Mouse (Mus musculus) layer of hippocampus, adult 9-10 months (tissue): ENCODE results near the gene Sh3gl2.

Experiments
- DNase-seq: peaks from one replicate; pipeline ENCODE4 v3.0.0; 2022; ENCODE audit warnings: low spot score

Sh3gl2 gene

DNA sequence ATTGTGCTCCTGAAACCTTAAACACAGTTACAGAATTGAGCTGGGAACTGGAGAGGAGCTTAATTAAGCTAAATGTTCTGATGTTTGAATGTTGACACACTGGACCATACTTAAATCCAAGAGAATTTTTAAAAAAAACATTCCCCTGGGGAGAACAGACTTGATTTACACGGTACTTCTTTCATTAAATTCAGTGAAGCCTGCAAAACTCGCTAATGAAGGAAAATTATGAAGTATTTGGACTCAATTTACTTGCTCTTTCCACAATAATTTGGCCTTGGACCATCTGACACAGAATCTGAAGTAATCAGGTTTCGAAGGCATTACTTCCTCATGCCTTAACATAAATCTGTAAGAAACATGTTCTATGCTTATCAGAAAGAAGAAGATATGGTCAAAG, 408.4 kb downstream of the Sh3gl2 start:
- DNase-seq, result no peak

DNA sequence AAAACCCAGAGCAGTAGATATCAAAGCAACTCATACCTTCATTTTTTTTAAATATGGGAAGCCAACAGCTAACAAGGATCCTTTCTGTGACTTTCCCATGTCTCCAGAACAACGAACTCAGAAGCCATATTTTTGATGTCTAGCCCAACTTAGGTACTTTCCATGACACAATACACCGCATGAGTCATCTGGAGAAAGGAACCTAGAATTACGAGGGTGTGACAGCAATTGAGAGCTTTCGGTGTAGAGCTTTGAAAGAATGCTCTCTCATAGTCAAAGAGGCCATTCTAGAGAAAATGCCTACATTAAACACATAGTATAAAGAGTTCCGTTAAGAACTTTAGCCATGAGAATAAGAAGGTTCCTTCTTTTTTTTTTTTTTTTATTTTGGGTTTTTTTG, 413.8 kb downstream of the Sh3gl2 start:
- DNase-seq, result no peak

- DNase-seq, result no peak
Measured at GRCm38 (mm10) chr4:85619261-85619660, 414.3 kb downstream of the Sh3gl2 start.

DNA sequence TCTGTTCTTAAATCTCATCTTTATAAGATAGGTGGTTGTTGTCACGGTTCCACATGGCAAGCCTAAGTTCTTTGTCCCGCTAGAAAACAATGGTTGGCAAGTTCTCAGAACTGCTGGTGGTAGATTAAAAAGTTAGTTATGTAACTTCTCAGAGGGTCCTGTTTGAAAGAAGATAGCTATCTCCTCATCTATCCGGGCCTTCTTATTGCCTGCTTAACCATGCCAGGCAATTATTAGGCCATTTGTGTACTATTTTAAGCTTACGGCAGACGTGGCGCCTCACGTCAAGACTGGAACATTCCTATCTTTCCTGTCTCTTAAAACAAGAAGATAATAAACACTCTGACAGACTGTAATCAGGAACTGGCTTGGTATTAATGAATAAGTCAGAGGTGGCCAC, 424.5 kb downstream of the Sh3gl2 start:
- no peak for DNase-seq

GRCm38 (mm10) chr4:85669271-85669670, 464.3 kb downstream of the Sh3gl2 start:
- DNase-seq, result no peak

GRCm38 (mm10) chr4:85669735-85670134, 464.8 kb downstream of the Sh3gl2 start:
- DNase-seq, result no peak

DNA sequence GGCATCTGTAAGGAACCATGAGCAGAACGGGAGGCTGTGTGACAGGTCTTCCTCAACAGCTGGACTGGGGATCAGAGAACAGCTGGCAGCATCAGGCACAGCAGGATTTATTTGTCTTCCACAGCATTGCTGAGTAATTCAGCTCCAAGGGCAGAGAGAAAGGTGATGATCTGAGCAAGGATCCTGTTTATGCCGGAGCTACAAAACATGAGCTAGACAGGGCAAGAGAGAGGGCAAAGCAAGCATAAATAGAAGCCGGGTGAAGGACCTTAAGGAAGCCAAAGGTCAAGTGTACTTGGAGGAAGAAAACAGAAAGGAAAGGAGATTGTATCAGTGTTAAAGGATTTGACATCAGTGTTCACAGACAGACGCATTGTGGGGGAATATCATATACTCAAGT, 467.4 kb downstream of the Sh3gl2 start:
- no peak for DNase-seq

GRCm38 (mm10) chr4:85677621-85678020, 472.7 kb downstream of the Sh3gl2 start:
- no peak for DNase-seq

- no peak for DNase-seq
Measured at GRCm38 (mm10) chr4:85686160-85686559, 481.2 kb downstream of the Sh3gl2 start.
